Mouse (Mus musculus): ENCODE results near the gene Itgb5. TPM values are rescaled to one million over a fixed set of nuclear protein-coding genes. Genes with fewer than 3 reads are reported as not detected.

The Itgb5 gene
- total and polyA plus RNA-seq, 3 experiments: 0.27 to 0.58 TPM; not detected in 1

- H3K9ac ChIP-seq (ENCODE audit: control insufficient read depth, low read depth, low read length, poor library complexity, severe bottlenecking): no peak overlapping the region
- no peak overlapping the region for H3K4me3 ChIP-seq (ENCODE audit: control insufficient read depth in 1 of 2, insufficient read depth in 1 of 2, low read depth in 2 of 2, low read length in 2 of 2)
- DNase-seq (ENCODE audit: low read depth, low spot score): no peak
- no peaks in the 10 kb centered on the region for H3K4me1 ChIP-seq (ENCODE audit: control insufficient read depth in 1 of 2, insufficient read depth in 2 of 2, low read length in 2 of 2)
- TF ChIP-seq MAX (IDR thresholded peaks at IDR 0.05; ENCODE audit: low read length): no peak
- no peak for TF ChIP-seq POLR2AphosphoS5 (IDR thresholded peaks at IDR 0.05; ENCODE audit: borderline replicate concordance, low read depth, low read length)
- TF ChIP-seq RCOR1 (IDR thresholded peaks at IDR 0.05; ENCODE audit: low read depth, low read length): no peak
- TF ChIP-seq NRF1 (IDR thresholded peaks at IDR 0.05; ENCODE audit: insufficient read depth, low read depth, low read length, poor library complexity, severe bottlenecking): no peak
- no peak for TF ChIP-seq MYC (IDR thresholded peaks at IDR 0.05; ENCODE audit: low read depth, low read length)
- no peak for TF ChIP-seq EP300 (IDR thresholded peaks at IDR 0.05; ENCODE audit: low read depth in 1 of 2, low read length in 2 of 2)
- no peak for TF ChIP-seq MAFK (IDR thresholded peaks at IDR 0.05; ENCODE audit: borderline replicate concordance, low read depth, low read length)
- TF ChIP-seq MYB (IDR thresholded peaks at IDR 0.05; ENCODE audit: low read depth, low read length): no peak
- H3K36me3 ChIP-seq (ENCODE audit: control insufficient read depth in 1 of 2, insufficient read depth in 2 of 2, low read length in 2 of 2): no peaks in the 10 kb centered on the region
- no peak overlapping the region for H3K27ac ChIP-seq (ENCODE audit: control insufficient read depth, low read depth, low read length)
- no peaks in the 10 kb centered on the region for H3K9me3 ChIP-seq (replicated peaks; ENCODE audit: insufficient read depth, low read length)
- peaks cover 7% of the 10 kb centered on the region in 2 experiments; a peak in 3 of 4 replicates for H3K27me3 ChIP-seq (ENCODE audit: control insufficient read depth in 1 of 2, insufficient read depth in 2 of 2, low read length in 2 of 2)
- no peaks in the 10 kb centered on the region for H3K79me2 ChIP-seq (ENCODE audit: control insufficient read depth, insufficient read depth, low read length, poor library complexity)
Measured at GRCm38 (mm10) chr16:33879556-33879955, 50.1 kb downstream of the Itgb5 start.

- Histone ChIP-seq H3K27me3 (ENCODE audit: control insufficient read depth in 1 of 2, insufficient read depth in 2 of 2, low read length in 2 of 2) (peaks cover 7% of the 10 kb centered on the region in 2 experiments; a peak in 3 of 4 replicates), H3K4me3 (ENCODE audit: control insufficient read depth in 1 of 2, insufficient read depth in 1 of 2, low read depth in 2 of 2, low read length in 2 of 2) (no peak overlapping the region), H3K4me1 (ENCODE audit: control insufficient read depth in 1 of 2, insufficient read depth in 2 of 2, low read length in 2 of 2) (no peaks in the 10 kb centered on the region), H3K9ac (ENCODE audit: control insufficient read depth, low read depth, low read length, poor library complexity, severe bottlenecking) (no peak overlapping the region), H3K27ac (ENCODE audit: control insufficient read depth, low read depth, low read length) (no peak overlapping the region), H3K79me2 (ENCODE audit: control insufficient read depth, insufficient read depth, low read length, poor library complexity) (no peaks in the 10 kb centered on the region), H3K36me3 (ENCODE audit: control insufficient read depth in 1 of 2, insufficient read depth in 2 of 2, low read length in 2 of 2) (no peaks in the 10 kb centered on the region; a peak in 1 of 4 replicates), H3K9me3 (replicated peaks; ENCODE audit: insufficient read depth, low read length) (no peaks in the 10 kb centered on the region)
- TF ChIP-seq MYB (IDR thresholded peaks at IDR 0.05; ENCODE audit: low read depth, low read length): no peak
- TF ChIP-seq EP300 (IDR thresholded peaks at IDR 0.05; ENCODE audit: low read depth in 1 of 2, low read length in 2 of 2): no peak
- no peak for DNase-seq (ENCODE audit: low read depth, low spot score)
Measured at GRCm38 (mm10) chr16:33880765-33881164, 51.3 kb downstream of the Itgb5 start.

- DNase-seq (ENCODE audit: low read depth, low spot score): no peak
- no peak overlapping the region for H3K4me3 ChIP-seq (ENCODE audit: control insufficient read depth in 1 of 2, insufficient read depth in 1 of 2, low read depth in 2 of 2, low read length in 2 of 2)
- no peaks in the 10 kb centered on the region for H3K4me1 ChIP-seq (ENCODE audit: control insufficient read depth in 1 of 2, insufficient read depth in 2 of 2, low read length in 2 of 2)
- no peak for TF ChIP-seq CHD2 (IDR thresholded peaks at IDR 0.05; ENCODE audit: low read length)
- TF ChIP-seq MYC (IDR thresholded peaks at IDR 0.05; ENCODE audit: low read depth, low read length): no peak
- no peak for TF ChIP-seq NELFE (IDR thresholded peaks at IDR 0.05; ENCODE audit: low read depth, low read length)
- no peak for TF ChIP-seq JUND (IDR thresholded peaks at IDR 0.05; ENCODE audit: low read depth, low read length)
- no peak for TF ChIP-seq ZMIZ1 (IDR thresholded peaks at IDR 0.05; ENCODE audit: low read depth, low read length)
- TF ChIP-seq ZKSCAN1 (IDR thresholded peaks at IDR 0.05; ENCODE audit: low read depth, low read length): no peak
- no peak for TF ChIP-seq MXI1 (IDR thresholded peaks at IDR 0.05; ENCODE audit: low read depth, low read length)
- no peak for TF ChIP-seq TBP (IDR thresholded peaks at IDR 0.05; ENCODE audit: low read depth, low read length)
- TF ChIP-seq MAFK (IDR thresholded peaks at IDR 0.05; ENCODE audit: borderline replicate concordance, low read depth, low read length): no peak
- no peak for TF ChIP-seq NRF1 (IDR thresholded peaks at IDR 0.05; ENCODE audit: insufficient read depth, low read depth, low read length, poor library complexity, severe bottlenecking)
- no peak for TF ChIP-seq ZNF384 (IDR thresholded peaks at IDR 0.05; ENCODE audit: low read depth, low read length)
- TF ChIP-seq POLR2A (IDR thresholded peaks at IDR 0.05; ENCODE audit: control insufficient read depth in 1 of 2, insufficient read depth in 1 of 2, low read depth in 1 of 2, low read length in 2 of 2, poor library complexity in 1 of 2): no peak
- H3K36me3 ChIP-seq (ENCODE audit: control insufficient read depth in 1 of 2, insufficient read depth in 2 of 2, low read length in 2 of 2): no peaks in the 10 kb centered on the region; a peak in 1 of 4 replicates
- H3K9ac ChIP-seq (ENCODE audit: control insufficient read depth, low read depth, low read length, poor library complexity, severe bottlenecking): no peak overlapping the region
- no peaks in the 10 kb centered on the region for H3K9me3 ChIP-seq (replicated peaks; ENCODE audit: insufficient read depth, low read length)
- H3K79me2 ChIP-seq (ENCODE audit: control insufficient read depth, insufficient read depth, low read length, poor library complexity): no peaks in the 10 kb centered on the region
- no peak overlapping the region for H3K27ac ChIP-seq (ENCODE audit: control insufficient read depth, low read depth, low read length)
- H3K27me3 ChIP-seq (ENCODE audit: control insufficient read depth in 1 of 2, insufficient read depth in 2 of 2, low read length in 2 of 2): peaks cover 5 to 7% of the 10 kb centered on the region in 2 experiments; a peak in 3 of 4 replicates
Measured at GRCm38 (mm10) chr16:33882540-33882939, 53.1 kb downstream of the Itgb5 start.
